Mouse (Mus musculus) myocyte (in vitro differentiated cells): Measurements from ENCODE around the gene Dph1. TPM values are rescaled to one million over a fixed set of nuclear protein-coding genes. Genes with fewer than 3 reads are reported as not detected.

Source experiments
- H3K27me3 ChIP-seq: one replicate; pipeline ENCODE4 v1.6.1; 2011; ENCODE audit not compliant: control insufficient read depth, insufficient read depth, insufficient read length
- H3K36me3 ChIP-seq: one replicate; pipeline ENCODE4 v1.6.1; 2011; ENCODE audit not compliant: control insufficient read depth, insufficient read depth
- H3K4me2 ChIP-seq: one replicate; pipeline ENCODE4 v1.6.1; 2011; ENCODE audit warnings: low read depth, control low read depth
- H3K4me3 ChIP-seq: one replicate; pipeline ENCODE4 v1.5.1; 2011; ENCODE audit warnings: mild to moderate bottlenecking, control low read depth, moderate library complexity
- H3K79me2 ChIP-seq: one replicate; pipeline ENCODE4 v1.6.1; 2011; ENCODE audit not compliant: control insufficient read depth, insufficient read depth
- H3ac ChIP-seq: one replicate; pipeline ENCODE4 v1.6.1; 2011; ENCODE audit not compliant: control insufficient read depth, insufficient read length
- CEBPB ChIP-seq: IDR thresholded peaks from 2 replicates; pipeline ENCODE4 v1.6.1; 2011; ENCODE audit warnings: mild to moderate bottlenecking, moderate library complexity; ENCODE audit not compliant: poor library complexity, insufficient read depth, severe bottlenecking
- E2F4 ChIP-seq: IDR thresholded peaks from one replicate; pipeline ENCODE4 v1.6.1; 2011; ENCODE audit warnings: mild to moderate bottlenecking, control low read depth, moderate library complexity; ENCODE audit not compliant: insufficient read depth
- MAX ChIP-seq: IDR thresholded peaks from one replicate; pipeline ENCODE4 v1.6.1; 2011; ENCODE audit warnings: low read depth, mild to moderate bottlenecking, control low read depth
- MYOD1 ChIP-seq, 3 experiments: IDR thresholded peaks; one replicate each; pipeline ENCODE4 v1.6.1; 2011; ENCODE audit warnings: control low read depth in 2 of 3, low read depth in 2 of 3, mild to moderate bottlenecking in 2 of 3, moderate library complexity in 1 of 3; ENCODE audit not compliant: insufficient read length in 2 of 3, control insufficient read depth in 1 of 3
- MYOG ChIP-seq, 3 experiments: IDR thresholded peaks; one replicate each; pipeline ENCODE4 v1.6.1; 2011; ENCODE audit warnings: control low read depth in 2 of 3, low read depth in 2 of 3, mild to moderate bottlenecking in 2 of 3; ENCODE audit not compliant: insufficient read length in 2 of 3, control insufficient read depth in 1 of 3, insufficient read depth in 1 of 3
- POLR2A ChIP-seq: IDR thresholded peaks from one replicate; pipeline ENCODE4 v1.6.1; 2011; ENCODE audit warnings: low read depth, mild to moderate bottlenecking, control low read depth, moderate library complexity; ENCODE audit not compliant: insufficient read length
- POLR2AphosphoS2 ChIP-seq: IDR thresholded peaks from one replicate; pipeline ENCODE4 v1.6.1; 2011; ENCODE audit warnings: low read depth, control low read depth; ENCODE audit not compliant: insufficient read length
- REST ChIP-seq: IDR thresholded peaks from one replicate; pipeline ENCODE4 v1.6.1; 2011; ENCODE audit warnings: mild to moderate bottlenecking, control low read depth, moderate library complexity; ENCODE audit not compliant: insufficient read depth, insufficient read length
- SRF ChIP-seq: IDR thresholded peaks from one replicate; pipeline ENCODE4 v1.6.1; 2011; ENCODE audit warnings: low read depth; ENCODE audit not compliant: control insufficient read depth, insufficient read length
- TCF12 ChIP-seq: IDR thresholded peaks from one replicate; pipeline ENCODE4 v1.6.1; 2011; ENCODE audit warnings: mild to moderate bottlenecking, control low read depth; ENCODE audit not compliant: poor library complexity, insufficient read depth, severe bottlenecking
- TCF3 ChIP-seq: IDR thresholded peaks from one replicate; pipeline ENCODE4 v1.6.1; 2011; ENCODE audit warnings: low read depth, control low read depth; ENCODE audit not compliant: insufficient read length
- USF1 ChIP-seq: IDR thresholded peaks from one replicate; pipeline ENCODE4 v1.6.1; 2011; ENCODE audit warnings: low read depth, mild to moderate bottlenecking, control low read depth, moderate library complexity
- polyA plus RNA-seq: library from polyadenylated mRNA; unstranded; fragments of >200 nt; fragmentation: generic; extraction: Trizol; gene quantifications from one replicate; pipeline ENCODE4 v1.2.1, GENCODE M21; 2012; ENCODE audit warnings: missing spikeins

Gene Dph1
- polyA plus RNA-seq, 1 experiment = 15.8 TPM

GRCm38 (mm10) chr11:75198792-75199191 lies 7.8 kb upstream of the Dph1 start:
- H3K27me3 ChIP-seq = peaks cover 30% of the 10 kb centered on the region
- H3K36me3 ChIP-seq = no peaks in the 10 kb centered on the region
- no peaks in the 10 kb centered on the region for H3K79me2 ChIP-seq
- no peak overlapping the region for H3ac ChIP-seq
- no peak overlapping the region for H3K4me3 ChIP-seq
- TF ChIP-seq TCF12 = no peak
- no peak for TF ChIP-seq TCF3
- TF ChIP-seq POLR2AphosphoS2 = no peak
- no peak for TF ChIP-seq POLR2A
- TF ChIP-seq MAX = no peak
- TF ChIP-seq USF1 = no peak
- TF ChIP-seq SRF = no peak
- no peak overlapping the region for H3K4me2 ChIP-seq

- H3K4me2 ChIP-seq = no peak overlapping the region
- H3K79me2 ChIP-seq = no peaks in the 10 kb centered on the region
- peaks cover 36% of the 10 kb centered on the region for H3K27me3 ChIP-seq
- H3ac ChIP-seq = no peak overlapping the region
- H3K36me3 ChIP-seq = no peaks in the 10 kb centered on the region
- TF ChIP-seq USF1 = no peak
- TF ChIP-seq REST = no peak
- no peak for TF ChIP-seq MAX
- no peak for TF ChIP-seq MYOG (IDR thresholded peaks at IDR 0.05; ENCODE audit: control insufficient read depth in 1 of 3, insufficient read depth in 1 of 3, insufficient read length in 2 of 3, low read depth in 2 of 3)
- TF ChIP-seq MYOD1 (IDR thresholded peaks at IDR 0.05; ENCODE audit: control insufficient read depth in 1 of 3, insufficient read length in 2 of 3, low read depth in 2 of 3) = no peak
- TF ChIP-seq TCF3 = no peak
- no peak for TF ChIP-seq CEBPB
- no peak for TF ChIP-seq TCF12
- no peak overlapping the region for H3K4me3 ChIP-seq
These were observed 6.9 kb upstream of the Dph1 start for GRCm38 (mm10) chr11:75197956-75198355.

- H3ac ChIP-seq = no peak overlapping the region
- no peak for TF ChIP-seq TCF3
- no peak for TF ChIP-seq POLR2AphosphoS2
- TF ChIP-seq E2F4 = no peak
- no peak for TF ChIP-seq MYOD1 (IDR thresholded peaks at IDR 0.05; ENCODE audit: control insufficient read depth in 1 of 3, insufficient read length in 2 of 3, low read depth in 2 of 3)
- TF ChIP-seq MAX = no peak
- TF ChIP-seq SRF = no peak
- no peak for TF ChIP-seq MYOG (IDR thresholded peaks at IDR 0.05; ENCODE audit: control insufficient read depth in 1 of 3, insufficient read depth in 1 of 3, insufficient read length in 2 of 3, low read depth in 2 of 3)
- no peak for TF ChIP-seq CEBPB
- TF ChIP-seq REST = no peak
- no peak for TF ChIP-seq TCF12
- TF ChIP-seq POLR2A = no peak
- no peak for TF ChIP-seq USF1
- no peaks in the 10 kb centered on the region for H3K36me3 ChIP-seq
- no peaks in the 10 kb centered on the region for H3K79me2 ChIP-seq
- no peak overlapping the region for H3K4me3 ChIP-seq
- no peak overlapping the region for H3K4me2 ChIP-seq
- peaks cover 36% of the 10 kb centered on the region for H3K27me3 ChIP-seq
These were observed 5.1 kb upstream of the Dph1 start for GRCm38 (mm10) chr11:75196131-75196530.

- Histone ChIP-seq H3K27me3 (peaks cover 36% of the 10 kb centered on the region), H3K4me3 (no peak overlapping the region), H3K36me3 (no peaks in the 10 kb centered on the region), H3K4me2 (peak overlapping the region; percentile 74), H3K79me2 (no peaks in the 10 kb centered on the region), H3ac (no peak overlapping the region)
- TF ChIP-seq POLR2AphosphoS2 = no peak
- TF ChIP-seq TCF12 = no peak
- no peak for TF ChIP-seq TCF3
- TF ChIP-seq MYOD1 (IDR thresholded peaks at IDR 0.05; ENCODE audit: control insufficient read depth in 1 of 3, insufficient read length in 2 of 3, low read depth in 2 of 3) = no peak
- no peak for TF ChIP-seq MAX
These were observed 3.9 kb upstream of the Dph1 start for GRCm38 (mm10) chr11:75194850-75195461.

- H3K4me2 ChIP-seq = peak overlapping the region; percentile 74
- peaks cover 2% of the 10 kb centered on the region for H3K79me2 ChIP-seq
- no peak overlapping the region for H3ac ChIP-seq
- peaks cover 36% of the 10 kb centered on the region for H3K27me3 ChIP-seq
- TF ChIP-seq MAX = no peak
- H3K4me3 ChIP-seq = peak overlapping the region; percentile 6
- H3K36me3 ChIP-seq = no peaks in the 10 kb centered on the region
These were observed 3.2 kb upstream of the Dph1 start for GRCm38 (mm10) chr11:75194121-75194849.
